Mouse (Mus musculus) stomach, postnatal 0 days (tissue): ENCODE results near the gene Olfr1564. TPM values are rescaled to one million over a fixed set of nuclear protein-coding genes. Genes with fewer than 3 reads are reported as not detected.

Source experiments
- polyA plus RNA-seq: library from polyadenylated mRNA; unstranded; fragments of >200 nt; fragmentation: Nextera tagmentation; extraction: Ambion mirVana; gene quantifications from 2 replicates; pipeline ENCODE4 v1.2.1, GENCODE M21; 2015

The Olfr1564 gene
- polyA plus RNA-seq, 1 experiment from 2014 or later: not detected

Other genes with a start within 250 kb of the Olfr1564 start
- 4.6 TPM in 2 replicates for gene Zfp952, start 228.6 kb downstream of the Olfr1564 start, polyA plus RNA-seq
- gene Zfp763, start 188.3 kb downstream of the Olfr1564 start, polyA plus RNA-seq: 3.1 and 3.2 TPM in 2 replicates
- gene 4921501E09Rik, start 153.6 kb downstream of the Olfr1564 start, polyA plus RNA-seq: not detected in 2 replicates
- 2.5 and 3.7 TPM in 2 replicates for gene Zfp563, start 132.4 kb downstream of the Olfr1564 start, polyA plus RNA-seq
- gene Morc2b, start 82.0 kb downstream of the Olfr1564 start, polyA plus RNA-seq: 0.02 TPM in 1 of 2 replicates, not detected in the other
- not detected in 2 replicates for gene Olfr55, start 53.2 kb downstream of the Olfr1564 start, polyA plus RNA-seq
- gene Olfr239, start 30.4 kb downstream of the Olfr1564 start, polyA plus RNA-seq: not detected in 2 replicates
- 6.1 and 6.7 TPM in 2 replicates for gene Zfp955a, start 33.5 kb upstream of the Olfr1564 start, polyA plus RNA-seq
- gene Olfr63, start 43.0 kb upstream of the Olfr1564 start, polyA plus RNA-seq: 0.04 TPM in 1 of 2 replicates, not detected in the other
- gene Zfp955b, start 67.9 kb upstream of the Olfr1564 start, polyA plus RNA-seq: 4.5 and 4.9 TPM in 2 replicates
- 3.2 and 3.6 TPM in 2 replicates for gene Zfp81, start 137.2 kb upstream of the Olfr1564 start, polyA plus RNA-seq
- 6.0 and 6.1 TPM in 2 replicates for gene Zfp101, start 173.0 kb upstream of the Olfr1564 start, polyA plus RNA-seq
- gene Actl9, start 211.2 kb upstream of the Olfr1564 start, polyA plus RNA-seq: not detected in 2 replicates